Mouse (Mus musculus) lung, embryonic 14.5 days (tissue): ENCODE data around the gene Maff. TPM values are rescaled to one million over a fixed set of nuclear protein-coding genes. Genes with fewer than 3 reads are reported as not detected.

Experiments used
- ATAC-seq: fragments of 200-750 bp; cut with Nextera tagmentation; 2 replicates; pipeline ENCODE4 v1.8.0; 2017; ENCODE audit warnings: mild to moderate bottlenecking, moderate TSS enrichment, moderate library complexity; ENCODE audit not compliant: insufficient read depth
- DNase-seq: peaks from one replicate; pipeline ENCODE4 v3.0.0-alpha.2; 2015
- H3K27ac ChIP-seq: fragments of 300-500 bp; sonication (generic); 2 replicates; pipeline ENCODE4 v1.5.1; 2014; ENCODE audit warnings: low read depth, mild to moderate bottlenecking, moderate library complexity
- H3K27me3 ChIP-seq: fragments of 300-500 bp; sonication (generic); 2 replicates; pipeline ENCODE4 v1.6.1; 2014; ENCODE audit warnings: low read length, control low read depth; ENCODE audit not compliant: insufficient read depth
- H3K36me3 ChIP-seq: fragments of 300-500 bp; sonication (generic); 2 replicates; pipeline ENCODE4 v1.6.1; 2014; ENCODE audit warnings: control low read depth; ENCODE audit not compliant: insufficient read depth
- H3K4me1 ChIP-seq: fragments of 300-500 bp; sonication (generic); 2 replicates; pipeline ENCODE4 v1.6.1; 2014; ENCODE audit warnings: antibody characterized with exemption, control low read depth; ENCODE audit not compliant: insufficient read depth
- H3K4me2 ChIP-seq: fragments of 300-500 bp; sonication (generic); 2 replicates; pipeline ENCODE4 v1.6.1; 2014; ENCODE audit warnings: mild to moderate bottlenecking
- H3K4me3 ChIP-seq: fragments of 300-500 bp; sonication (generic); 2 replicates; pipeline ENCODE4 v1.5.1; 2014; ENCODE audit warnings: low read depth, low read length
- H3K9ac ChIP-seq: fragments of 300-500 bp; sonication (generic); 2 replicates; pipeline ENCODE4 v1.6.1; 2014
- H3K9me3 ChIP-seq: fragments of 300-500 bp; sonication (generic); 2 replicates; pipeline ENCODE4 v1.6.1; 2016; ENCODE audit warnings: low read depth, low read length, control low read depth
- CTCF ChIP-seq: IDR thresholded peaks from 2 replicates; pipeline ENCODE4 v1.5.1; 2016; ENCODE audit warnings: antibody characterized with exemption, low read depth
- WGBS: fragments of 180-500 bp; shearing (Covaris S2); extraction: QIAGEN DNeasy Blood & Tissue Kit; methylation state at CpG from one replicate; pipeline ENCODE4 v1.1.7; 2014; 5-methylcytosine and 5-hydroxymethylcytosine counted together
- polyA plus RNA-seq: library from polyadenylated mRNA; unstranded; fragments of >200 nt; fragmentation: Nextera tagmentation; extraction: Ambion mirVana; gene quantifications from 2 replicates; pipeline ENCODE4 v1.2.1, GENCODE M21; 2014

Gene Maff
- polyA plus RNA-seq, 1 experiment from 2014 or later, result 3.3 TPM

- no peak for DNase-seq
- H3K4me3 ChIP-seq, result no peak overlapping the region
- ATAC-seq, result no peak
Observed at GRCm38 (mm10) chr15:79395281-79395680, 48.9 kb downstream of the Maff start.

DNA sequence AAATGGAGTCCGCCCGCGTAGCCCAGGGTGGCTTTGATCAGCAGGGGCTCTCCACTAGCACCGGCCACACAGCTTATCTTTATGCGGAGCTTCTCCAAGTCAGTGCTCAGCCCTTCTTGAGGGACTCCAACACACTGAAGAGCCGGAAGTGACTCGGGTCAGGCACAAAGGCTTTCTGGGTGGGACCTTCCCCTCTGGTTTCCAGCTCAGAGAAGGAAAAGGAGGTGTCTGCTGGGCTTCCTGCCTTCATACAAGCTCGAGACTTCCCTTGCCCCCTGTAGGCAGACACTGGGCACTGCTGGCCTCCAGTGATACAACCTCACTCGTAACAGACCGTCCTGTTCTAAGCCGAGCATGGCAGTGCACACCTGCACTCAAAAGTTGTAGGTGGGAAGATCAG, 50.3 kb downstream of the Maff start:
- Histone ChIP-seq H3K27me3 (no peaks in the 10 kb centered on the region), H3K4me1 (peaks cover 66% of the 10 kb centered on the region), H3K27ac (no peak overlapping the region), H3K4me3 (peak overlapping the region; percentile 10; the same call in 1 of the 2 replicates), H3K36me3 (0 out of 2 replicates have a peak, but pooled peaks cover 7% of the 10 kb centered on the region), H3K9me3 (no peaks in the 10 kb centered on the region), H3K9ac (no peak overlapping the region), H3K4me2 (peak overlapping the region; percentile 43)
- ATAC-seq (no peak), DNase-seq (peak; percentile 72)
- WGBS, result 73% methylated on average over 11 of the region's 11 CpGs
- peak; percentile 72 for TF ChIP-seq CTCF

More at GRCm38 (mm10) chr15:79395281-79395680, 48.9 kb downstream of the Maff start:
- peak overlapping the region; percentile 27; the same call in 1 of the 2 replicates for H3K27ac ChIP-seq
- TF ChIP-seq CTCF, result no peak
- H3K9ac ChIP-seq, result no peak overlapping the region
- H3K27me3 ChIP-seq, result no peaks in the 10 kb centered on the region
- H3K9me3 ChIP-seq, result no peaks in the 10 kb centered on the region
- peaks cover 65% of the 10 kb centered on the region for H3K4me1 ChIP-seq
- 0 out of 2 replicates have a peak, but pooled peaks cover 7% of the 10 kb centered on the region for H3K36me3 ChIP-seq
- 52% methylated on average over 6 of the region's 6 CpGs for WGBS
- H3K4me2 ChIP-seq, result peak overlapping the region; percentile 43

GRCm38 (mm10) chr15:79399231-79400052, 53.0 kb downstream of the Maff start:
- DNase-seq (peak; percentile 75), ATAC-seq (no peak)
- H3K4me1 ChIP-seq, result peaks cover 44% of the 10 kb centered on the region
- no peaks in the 10 kb centered on the region for H3K9me3 ChIP-seq
- H3K27me3 ChIP-seq, result no peaks in the 10 kb centered on the region
- H3K4me3 ChIP-seq, result no peak overlapping the region
- H3K27ac ChIP-seq, result no peak overlapping the region
- 62% methylated on average over 14 of the region's 14 CpGs for WGBS
- H3K36me3 ChIP-seq, result 0 out of 2 replicates have a peak, but pooled peaks cover 3% of the 10 kb centered on the region
- peak; percentile 45 for TF ChIP-seq CTCF
- H3K4me2 ChIP-seq, result no peak overlapping the region
- H3K9ac ChIP-seq, result 0 out of 2 replicates have a peak overlapping the region, but pooled peaks have one; percentile 9

DNA sequence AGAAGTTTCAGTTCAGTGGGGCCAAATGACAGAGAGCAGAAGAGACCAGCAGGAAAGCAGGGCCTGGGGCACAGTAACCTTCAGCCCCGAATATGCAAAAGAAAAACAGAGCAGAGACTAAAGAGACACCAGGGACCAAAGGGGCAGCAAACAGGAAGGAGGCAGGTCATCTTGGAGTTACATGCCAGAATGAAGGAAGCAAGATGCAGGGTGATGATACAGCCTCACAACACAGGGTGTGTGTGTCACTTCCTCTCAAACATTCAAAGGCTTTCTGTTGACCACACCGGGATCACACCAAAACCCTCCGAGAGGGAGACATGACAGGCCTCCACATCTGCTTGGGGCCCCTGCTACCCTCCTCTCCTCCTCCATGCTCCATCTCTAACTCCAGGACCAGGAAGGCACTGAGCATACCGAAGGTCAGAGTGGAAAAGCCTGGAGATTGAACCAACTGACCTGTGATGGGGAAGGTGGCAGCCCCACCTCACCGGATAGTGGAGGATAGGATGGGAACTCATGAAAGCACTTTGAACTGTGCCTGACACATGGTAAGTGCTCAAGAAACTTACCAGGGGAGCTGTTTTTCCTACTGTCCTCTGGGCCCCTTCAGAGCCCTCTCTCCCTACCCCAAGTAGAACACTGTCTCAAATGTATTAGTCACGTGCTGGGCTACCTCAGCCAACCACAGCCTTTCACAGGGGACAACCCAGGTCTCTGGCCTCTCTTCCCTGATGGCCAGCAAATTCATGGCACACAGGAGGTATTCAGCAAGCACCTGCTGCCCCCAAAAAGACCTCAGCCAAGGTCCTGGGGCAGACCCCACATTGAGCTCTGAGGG, 53.9 kb downstream of the Maff start:
- Histone ChIP-seq H3K4me2 (peak overlapping the region; percentile 94; the same call in 1 of the 2 replicates), H3K27ac (peak overlapping the region; percentile 61; the same call in 1 of the 2 replicates), H3K9ac (peak overlapping the region; percentile 20; the same call in 1 of the 2 replicates), H3K4me3 (no peak overlapping the region), H3K9me3 (no peaks in the 10 kb centered on the region), H3K36me3 (0 out of 2 replicates have a peak, but pooled peaks cover 3% of the 10 kb centered on the region), H3K4me1 (peaks cover 37% of the 10 kb centered on the region), H3K27me3 (no peaks in the 10 kb centered on the region)
- no peak for DNase-seq
- TF ChIP-seq CTCF, result no peak
- 49% methylated on average over 6 of the region's 6 CpGs for WGBS
- ATAC-seq, result no peak

GRCm38 (mm10) chr15:79400975-79401365, 54.5 kb downstream of the Maff start:
- 51% methylated on average over 7 of the region's 7 CpGs for WGBS
- H3K4me3 ChIP-seq, result peak overlapping the region; percentile 96; the same call in 1 of the 2 replicates
- no peaks in the 10 kb centered on the region for H3K27me3 ChIP-seq
- H3K9me3 ChIP-seq, result no peaks in the 10 kb centered on the region
- DNase-seq (no peak), ATAC-seq (no peak)
- peak overlapping the region; percentile 61; the same call in 1 of the 2 replicates for H3K27ac ChIP-seq
- 0 out of 2 replicates have a peak, but pooled peaks cover 3% of the 10 kb centered on the region for H3K36me3 ChIP-seq
- H3K4me1 ChIP-seq, result peaks cover 33% of the 10 kb centered on the region
- peak overlapping the region; percentile 20 for H3K9ac ChIP-seq
- TF ChIP-seq CTCF, result no peak
- peak overlapping the region; percentile 94 for H3K4me2 ChIP-seq

GRCm38 (mm10) chr15:79402176-79402575, 55.8 kb downstream of the Maff start:
- Histone ChIP-seq H3K27me3 (no peaks in the 10 kb centered on the region), H3K27ac (0 out of 2 replicates have a peak overlapping the region, but pooled peaks have one; percentile 85), H3K9ac (peak overlapping the region; percentile 87), H3K9me3 (no peaks in the 10 kb centered on the region), H3K4me1 (peaks cover 32% of the 10 kb centered on the region), H3K4me3 (peak overlapping the region; percentile 96), H3K4me2 (peak overlapping the region; percentile 94), H3K36me3 (0 out of 2 replicates have a peak, but pooled peaks cover 3% of the 10 kb centered on the region)
- WGBS, result 11% methylated on average over 5 of the region's 5 CpGs
- DNase-seq (no peak), ATAC-seq (no peak)
- TF ChIP-seq CTCF, result no peak
